Mouse (Mus musculus) CH12.LX (cell line): ENCODE measurements at regions not wholly inside any gene's neighbourhood (a gene's known extent, or its start where the extent isn't known, plus 50 kb on each side); places are given as distances from the start of the nearest gene placed in this dataset.

Source experiments
- DNase-seq: peaks from one replicate; pipeline ENCODE4 v3.0.0-alpha.2; 2013; ENCODE audit errors: extremely low read depth
- H3K27ac ChIP-seq: 2 replicates; pipeline ENCODE4 v1.5.1; 2012; ENCODE audit warnings: low read depth, mild to moderate bottlenecking, control low read depth, moderate library complexity; ENCODE audit not compliant: insufficient read depth
- H3K27me3 ChIP-seq: replicated peaks from 2 replicates; pipeline ENCODE3; 2012; ENCODE audit warnings: inconsistent platforms
- H3K36me3 ChIP-seq, 2 experiments: replicated peaks in 1 of 2; 2 replicates each; pipeline versions ENCODE3 to v1.6.1; 2012; ENCODE audit warnings: inconsistent platforms in 1 of 2, low read length in 1 of 2, mild to moderate bottlenecking in 1 of 2, mixed read lengths in 1 of 2, moderate library complexity in 1 of 2; ENCODE audit not compliant: control insufficient read depth in 1 of 2, insufficient read depth in 1 of 2
- H3K4me1 ChIP-seq, 2 experiments: 2 replicates each; pipeline ENCODE4 v1.6.1; 2012; ENCODE audit warnings: inconsistent platforms in 1 of 2, moderate library complexity in 1 of 2; ENCODE audit not compliant: insufficient read depth in 2 of 2, control insufficient read depth in 1 of 2
- H3K4me2 ChIP-seq: 2 replicates; pipeline ENCODE4 v1.6.1; 2012; ENCODE audit warnings: low read depth, mild to moderate bottlenecking, control low read depth; ENCODE audit not compliant: poor library complexity, insufficient read depth, severe bottlenecking
- H3K4me3 ChIP-seq, 3 experiments: fragments of 150-350 bp in 1 of 3; sonication (generic) in 1 of 3; replicated peaks in 1 of 3; 2 replicates each; pipeline versions ENCODE3 to v1.5.1; 2011 to 2012; ENCODE audit warnings: low read depth in 2 of 3, low read length in 2 of 3, mild to moderate bottlenecking in 2 of 3, moderate library complexity in 2 of 3, control low read depth in 1 of 3, improper control_type of control experiment in 1 of 3, inconsistent platforms in 1 of 3, mixed read lengths in 1 of 3; ENCODE audit not compliant: poor library complexity in 1 of 3
- H3K79me2 ChIP-seq: replicated peaks from 2 replicates; pipeline ENCODE4 v1.6.1; 2012; ENCODE audit warnings: mild to moderate bottlenecking, moderate library complexity; ENCODE audit not compliant: control insufficient read depth, poor library complexity, insufficient read depth, severe bottlenecking; ENCODE audit errors: extremely low read depth
- H3K9ac ChIP-seq: 2 replicates; pipeline ENCODE4 v1.6.1; 2012; ENCODE audit warnings: low read depth, mild to moderate bottlenecking, control low read depth, moderate library complexity; ENCODE audit not compliant: insufficient read depth
- H3K9me3 ChIP-seq: replicated peaks from 2 replicates; pipeline ENCODE3; 2012; ENCODE audit warnings: low read length, inconsistent platforms, mixed read lengths
- CHD1 ChIP-seq: IDR thresholded peaks from 2 replicates; pipeline ENCODE4 v1.6.1; 2012; ENCODE audit warnings: low read depth, low read length, improper control_type of control experiment, inconsistent platforms
- CHD2 ChIP-seq: IDR thresholded peaks from 2 replicates; pipeline ENCODE4 v1.6.1; 2011; ENCODE audit warnings: low read length, improper control_type of control experiment
- E2F4 ChIP-seq: IDR thresholded peaks from 2 replicates; pipeline ENCODE4 v1.6.1; 2011; ENCODE audit warnings: low read depth, low read length, improper control_type of control experiment; ENCODE audit not compliant: insufficient replicate concordance
- EP300 ChIP-seq: IDR thresholded peaks from 2 replicates; pipeline ENCODE4 v1.6.1; 2011; ENCODE audit warnings: low read length, improper control_type of control experiment
- ETS1 ChIP-seq: conservative IDR thresholded peaks from 2 replicates; pipeline ENCODE4 v1.6.1; 2012; ENCODE audit warnings: low read depth, mild to moderate bottlenecking, inconsistent platforms, low read length, improper control_type of control experiment, moderate library complexity
- GABPA ChIP-seq: IDR thresholded peaks from 2 replicates; pipeline ENCODE4 v1.6.1; 2012; ENCODE audit warnings: low read depth, low read length, improper control_type of control experiment, inconsistent platforms; ENCODE audit not compliant: insufficient replicate concordance
- HCFC1 ChIP-seq: IDR thresholded peaks from 2 replicates; pipeline ENCODE4 v1.6.1; 2012; ENCODE audit warnings: low read depth, mild to moderate bottlenecking, inconsistent platforms, low read length, improper control_type of control experiment
- JUN ChIP-seq: IDR thresholded peaks from 2 replicates; pipeline ENCODE4 v1.6.1; 2011; ENCODE audit warnings: low read depth, mild to moderate bottlenecking, low read length, improper control_type of control experiment, moderate library complexity; ENCODE audit not compliant: insufficient read depth
- MAFK ChIP-seq: IDR thresholded peaks from 2 replicates; pipeline ENCODE4 v1.6.1; 2011; ENCODE audit warnings: low read length, improper control_type of control experiment; ENCODE audit not compliant: insufficient replicate concordance
- MAX ChIP-seq: IDR thresholded peaks from 2 replicates; pipeline ENCODE4 v1.6.1; 2011; ENCODE audit warnings: low read length, improper control_type of control experiment
- MAZ ChIP-seq: IDR thresholded peaks from 2 replicates; pipeline ENCODE4 v1.6.1; 2012; ENCODE audit warnings: low read depth, mild to moderate bottlenecking, inconsistent platforms, low read length, improper control_type of control experiment, moderate library complexity
- MXI1 ChIP-seq: IDR thresholded peaks from 2 replicates; pipeline ENCODE4 v1.6.1; 2011; ENCODE audit warnings: mild to moderate bottlenecking, low read depth, low read length, improper control_type of control experiment
- MYC ChIP-seq: IDR thresholded peaks from 2 replicates; pipeline ENCODE4 v1.6.1; 2011; ENCODE audit warnings: low read depth, mild to moderate bottlenecking, improper control_type of control experiment, low read length
- NELFE ChIP-seq: IDR thresholded peaks from 2 replicates; pipeline ENCODE4 v1.6.1; 2011; ENCODE audit warnings: low read depth, low read length, improper control_type of control experiment
- NRF1 ChIP-seq: IDR thresholded peaks from 2 replicates; pipeline ENCODE4 v1.6.1; 2014; ENCODE audit warnings: low read depth, mild to moderate bottlenecking, inconsistent platforms, low read length, improper control_type of control experiment, moderate library complexity
- PAX5 ChIP-seq: IDR thresholded peaks from 2 replicates; pipeline ENCODE4 v1.6.1; 2012; ENCODE audit warnings: low read length, inconsistent platforms, mixed read lengths
- POLR2AphosphoS2 ChIP-seq: IDR thresholded peaks from 2 replicates; pipeline ENCODE4 v1.6.1; 2011; ENCODE audit warnings: low read depth, low read length, improper control_type of control experiment
- TBP ChIP-seq: conservative IDR thresholded peaks from 2 replicates; pipeline ENCODE4 v1.6.1; 2011; ENCODE audit warnings: low read depth, low read length, improper control_type of control experiment
- TCF12 ChIP-seq: IDR thresholded peaks from 2 replicates; pipeline ENCODE4 v1.6.1; 2014; ENCODE audit warnings: low read depth, mild to moderate bottlenecking, inconsistent platforms, low read length, improper control_type of control experiment
- UBTF ChIP-seq: IDR thresholded peaks from 2 replicates; pipeline ENCODE4 v1.6.1; 2012; ENCODE audit warnings: low read depth, mild to moderate bottlenecking, inconsistent platforms, low read length, improper control_type of control experiment, moderate library complexity
- USF2 ChIP-seq: conservative IDR thresholded peaks from 2 replicates; pipeline ENCODE4 v1.6.1; 2011; ENCODE audit warnings: low read depth, low read length, improper control_type of control experiment
- ZMIZ1 ChIP-seq: IDR thresholded peaks from 2 replicates; pipeline ENCODE4 v1.6.1; 2012; ENCODE audit warnings: low read depth, mild to moderate bottlenecking, inconsistent platforms, low read length, improper control_type of control experiment
- ZNF384 ChIP-seq: IDR thresholded peaks from 2 replicates; pipeline ENCODE4 v1.6.1; 2012; ENCODE audit warnings: low read depth, low read length, improper control_type of control experiment, inconsistent platforms
- dilution Hi-C: fragments of 300-500 bp; cut with MboI; formaldehyde crosslinking; loops from 2 replicates; pipeline ENCODE4 v1.14.3; 2020; ENCODE audit warnings: low sequenced_read_pairs; ENCODE audit not compliant: extremely low pct_unique_long_range_greater_than_20kb, extremely low pct_ligation_motif_present
- in situ Hi-C: fragments of 300-500 bp; cut with MboI; formaldehyde crosslinking; loops from 3 replicates; pipeline ENCODE4 v1.14.3; 2019; ENCODE audit warnings: low sequenced_read_pairs, low pct_ligation_motif_present, low pct_unique_long_range_greater_than_20kb, mixed read lengths

DNA sequence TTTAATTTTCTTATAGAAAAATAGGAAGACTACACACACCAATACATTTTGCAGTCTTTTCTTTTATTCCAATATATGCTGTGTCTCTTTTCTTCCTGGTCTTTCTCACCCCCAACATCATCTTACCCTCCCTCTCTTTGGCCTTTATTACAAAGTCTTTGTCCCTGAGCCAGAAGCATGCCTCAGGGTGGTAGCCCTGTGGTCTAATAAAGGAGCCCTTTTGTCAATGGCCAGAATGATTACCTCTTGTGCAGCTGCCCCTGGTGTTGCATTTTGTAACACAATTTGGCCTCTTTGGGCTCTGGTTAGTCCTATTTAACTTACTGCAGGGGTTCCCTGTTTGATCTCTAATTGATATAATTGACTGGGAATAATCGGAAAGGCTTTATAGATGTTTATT is 636.7 kb downstream of the Pkhd1 start:
- dilution Hi-C loops, result no loop called here
- Histone ChIP-seq H3K4me2 (no peak overlapping the region), H3K4me3 (no peak overlapping the region)

DNA sequence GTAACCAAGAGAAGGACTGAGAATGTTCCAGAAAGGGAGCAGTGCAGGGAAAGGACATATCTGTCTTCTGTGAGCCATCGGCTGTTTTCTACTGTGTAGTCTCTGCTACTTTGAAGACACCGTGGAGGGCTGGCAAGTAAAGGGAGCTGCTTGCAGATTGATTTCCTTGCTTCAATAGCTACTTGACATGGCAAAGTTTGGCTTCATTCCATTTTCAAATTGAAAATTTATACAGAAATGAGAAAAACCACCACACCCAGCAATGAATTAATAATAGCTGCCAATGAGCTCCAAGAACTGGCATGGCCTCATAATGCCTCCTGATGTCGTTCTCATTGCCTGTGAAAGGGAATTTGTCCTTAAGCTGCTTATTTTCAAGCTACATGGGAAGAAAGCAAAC is 635.1 kb downstream of the Pkhd1 start:
- dilution Hi-C loops, result no loop called here
- in situ Hi-C loops, result no loop called here
- no peak overlapping the region for H3K4me2 ChIP-seq
- no peak for DNase-seq
- no peaks in the 10 kb centered on the region for H3K27me3 ChIP-seq
- H3K36me3 ChIP-seq, result no peaks in the 10 kb centered on the region
- H3K9ac ChIP-seq, result no peak overlapping the region
- H3K9me3 ChIP-seq, result peaks cover 20% of the 10 kb centered on the region
- TF ChIP-seq POLR2AphosphoS2 (no peak), USF2 (no peak), NELFE (no peak), JUN (no peak), E2F4 (no peak), CHD1 (no peak), MAFK (no peak), PAX5 (no peak), GABPA (no peak), MAZ (no peak), MAX (no peak), MXI1 (no peak), ETS1 (no peak), TBP (no peak), CHD2 (no peak)
- H3K4me3 ChIP-seq, result no peak overlapping the region
- H3K4me1 ChIP-seq, result no peaks in the 10 kb centered on the region
- no peak overlapping the region for H3K27ac ChIP-seq
- no peaks in the 10 kb centered on the region for H3K79me2 ChIP-seq

More for the DNA sequence above, 636.7 kb downstream of the Pkhd1 start:
- H3K36me3 ChIP-seq, result no peaks in the 10 kb centered on the region
- no peak for DNase-seq
- H3K27ac ChIP-seq, result no peak overlapping the region
- in situ Hi-C loops, result no loop called here
- TF ChIP-seq NELFE (no peak), EP300 (no peak), TCF12 (no peak), HCFC1 (no peak), ZMIZ1 (no peak), NRF1 (no peak), ZNF384 (no peak), MAFK (no peak), MAX (no peak), UBTF (no peak), MYC (no peak)
- no peaks in the 10 kb centered on the region for H3K27me3 ChIP-seq
- no peak overlapping the region for H3K9ac ChIP-seq
- H3K79me2 ChIP-seq, result no peaks in the 10 kb centered on the region
- peaks cover 19% of the 10 kb centered on the region for H3K9me3 ChIP-seq
- no peaks in the 10 kb centered on the region for H3K4me1 ChIP-seq
